Mouse (Mus musculus) large intestine, adult 2 months (tissue): Measurements from ENCODE around the gene Tnfrsf13b. TPM values are rescaled to one million over a fixed set of nuclear protein-coding genes. Genes with fewer than 3 reads are reported as not detected.
A peak's percentile ranks its signal among the peaks of the same experiment; 100 is the strongest.
"Not testable (repeated sequence)": the region's sequence is repeated elsewhere in the genome, so short reads cannot be mapped to it uniquely, and the experiment has no call there.

Source experiments
- DNase-seq: peaks from one replicate; pipeline ENCODE4 v3.0.0-alpha.2; 2012; ENCODE audit warnings: low read depth, low spot score
- WGBS: fragments of 180-500 bp; shearing (Covaris S2); methylation state at CpG from one replicate; pipeline ENCODE4 v1.1.7; 2018; 5-methylcytosine and 5-hydroxymethylcytosine counted together
- polyA plus RNA-seq: library from polyadenylated mRNA; depleted of rRNA; stranded (reverse); fragments of >200 nt; gene quantifications from 2 replicates; pipeline ENCODE4 v1.2.3, GENCODE M21; 2012

Tnfrsf13b gene
- polyA plus RNA-seq, 1 experiment = 12.8 TPM

GRCm38 (mm10) chr11:61162776-61163175 is 36.2 kb downstream of the Tnfrsf13b start:
- no peak for DNase-seq
- 95% methylated on average over 14 of the region's 14 CpGs for WGBS

- 92% methylated on average over 3 of the region's 3 CpGs for WGBS
- DNase-seq = no peak
These were observed 36.8 kb downstream of the Tnfrsf13b start for GRCm38 (mm10) chr11:61163341-61163740.

- 92% methylated on average over 6 of the region's 6 CpGs for WGBS
- no peak for DNase-seq
These were observed 37.8 kb downstream of the Tnfrsf13b start for GRCm38 (mm10) chr11:61164366-61164765.

- WGBS = 89% methylated on average over 10 of the region's 10 CpGs
- no peak for DNase-seq
These were observed 38.3 kb downstream of the Tnfrsf13b start for GRCm38 (mm10) chr11:61164881-61165280.

GRCm38 (mm10) chr11:61170184-61170583 is 43.6 kb downstream of the Tnfrsf13b start:
- no peak for DNase-seq
- WGBS = 63% methylated on average over 5 of the region's 5 CpGs

- DNase-seq = not testable (repeated sequence)
- WGBS = 28% methylated on average over 15 of the region's 15 CpGs
These were observed 46.9 kb downstream of the Tnfrsf13b start for GRCm38 (mm10) chr11:61173477-61173876.

- no peak for DNase-seq
- WGBS = under 1% methylated on average over 28 of the region's 28 CpGs
These were observed 47.8 kb downstream of the Tnfrsf13b start for GRCm38 (mm10) chr11:61174291-61174820.

- peak; percentile 98 for DNase-seq
- under 1% methylated on average over 69 of the region's 69 CpGs for WGBS
These were observed 48.5 kb downstream of the Tnfrsf13b start, which contains the start of gene Usp22 for GRCm38 (mm10) chr11:61174821-61175658. Gene Usp22, minus strand, starts transcription at chr11:61175055.

- 76% methylated on average over 5 of the region's 5 CpGs for WGBS
- no peak for DNase-seq
These were observed 49.2 kb downstream of the Tnfrsf13b start for GRCm38 (mm10) chr11:61175778-61176177.

- 50% methylated on average over 1 of the region's 1 CpGs for WGBS
- no peak for DNase-seq
These were observed 49.8 kb downstream of the Tnfrsf13b start for GRCm38 (mm10) chr11:61176321-61176720.

- WGBS = 92% methylated on average over 3 of the region's 3 CpGs
- DNase-seq = no peak
These were observed 53.8 kb downstream of the Tnfrsf13b start for GRCm38 (mm10) chr11:61180361-61180760.

GRCm38 (mm10) chr11:61181624-61182023 is 55.1 kb downstream of the Tnfrsf13b start:
- no peak for DNase-seq

- no peak for DNase-seq
- WGBS = 58% methylated on average over 1 of the region's 1 CpGs
These were observed 57.3 kb downstream of the Tnfrsf13b start for GRCm38 (mm10) chr11:61183820-61184219.

GRCm38 (mm10) chr11:61190776-61191175 is 64.2 kb downstream of the Tnfrsf13b start:
- WGBS = 61% methylated on average over 2 of the region's 2 CpGs
- DNase-seq = no peak

- 76% methylated on average over 7 of the region's 10 CpGs for WGBS
- DNase-seq = not testable (repeated sequence)
These were observed 65.6 kb downstream of the Tnfrsf13b start for GRCm38 (mm10) chr11:61192123-61192522.

- no peak for DNase-seq
These were observed 66.2 kb downstream of the Tnfrsf13b start for GRCm38 (mm10) chr11:61192779-61193178.

GRCm38 (mm10) chr11:61193392-61193791 is 66.8 kb downstream of the Tnfrsf13b start:
- whole genome bisulfite sequencing = 2% methylated on average over 9 of the region's 9 CpGs

More at GRCm38 (mm10) chr11:61192779-61193178, 66.2 kb downstream of the Tnfrsf13b start:
- 90% methylated on average over 2 of the region's 2 CpGs for WGBS

GRCm38 (mm10) chr11:61196616-61197353 is 70.2 kb downstream of the Tnfrsf13b start:
- 79% methylated on average over 14 of the region's 14 CpGs for WGBS
- DNase-seq = no peak

More at GRCm38 (mm10) chr11:61193392-61193791, 66.8 kb downstream of the Tnfrsf13b start:
- peak; percentile 54 for DNase-seq

GRCm38 (mm10) chr11:61197935-61198334 is 71.4 kb downstream of the Tnfrsf13b start:
- no peak for DNase-seq
